Mouse (Mus musculus) spleen, adult 2 months (tissue): Measurements from ENCODE around the gene Rimkla.

Experiments used
- CTCF ChIP-seq: fragments of 200-500 bp; IDR thresholded peaks from 2 replicates; pipeline ENCODE4 v1.5.1; 2011; ENCODE audit warnings: mild to moderate bottlenecking, inconsistent platforms; ENCODE audit not compliant: insufficient read depth, insufficient read length, insufficient replicate concordance; ENCODE audit errors: extremely low read depth
- POLR2A ChIP-seq: fragments of 200-500 bp; IDR thresholded peaks from 2 replicates; pipeline ENCODE4 v1.6.1; 2011; ENCODE audit warnings: low read depth, low read length, inconsistent platforms

GRCm38 (mm10) chr4:119463756-119464419 is 28.5 kb downstream of the Rimkla start:
- no peak; the same call in 1 of the 2 replicates for TF ChIP-seq POLR2A
- no peak for TF ChIP-seq CTCF
